In the genomic region with DNA sequence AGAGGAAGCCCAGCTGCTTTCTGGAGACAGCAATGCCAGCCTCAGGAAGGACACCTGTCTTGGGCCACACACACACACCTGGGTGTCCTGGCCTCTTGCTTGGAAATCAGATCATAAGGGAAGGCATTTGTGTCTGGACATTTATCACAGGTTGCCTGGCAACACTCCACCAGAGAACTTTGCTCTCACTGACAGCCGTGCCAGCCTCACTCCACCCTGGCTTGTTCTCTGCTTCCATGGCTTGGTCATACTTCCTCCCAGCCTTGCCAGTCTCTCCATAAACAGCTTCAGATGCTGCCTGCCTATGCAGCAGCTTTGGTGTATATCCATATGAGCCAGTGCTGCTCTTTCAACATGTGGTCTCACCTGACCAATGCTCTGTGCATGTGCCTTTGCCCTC, we compare ENCODE assay signal across 24 mouse cellular contexts.
DNase-seq lines count a peak whose midpoint lies in the region; ATAC-seq and TF ChIP-seq lines count a peak whose summit lies in the region.
"Had no signal": no experiment of that assay in that cellular context is flagged by ENCODE, and none has a peak within 500 bp of the region (broad histone marks: within the 10 kb centered on the region; RNA-seq: fewer than 3 reads in every experiment).

No protein-coding gene starts in this region.

- ATAC-seq in liver, embryonic 11.5 days (replicated peaks; ENCODE audit: low FRiP score) = no peak
- ATAC-seq: CD4-positive, CD25-positive, alpha-beta regulatory T cell, adult 4 months; liver, postnatal 0 days; lung, postnatal 0 days; midbrain, embryonic 16.5 days had no signal

- H3K27ac ChIP-seq in gastrocnemius, adult 2 months = no peak overlapping the region
- no peak overlapping the region for H3K27ac ChIP-seq in liver, adult 2 months (replicated peaks; ENCODE audit: insufficient read depth, low read depth, low read length)
- H3K27ac ChIP-seq in liver, embryonic 11.5 days (ENCODE audit: low read depth, low read length) = no peak overlapping the region
- H3K27ac ChIP-seq: embryonic facial prominence, embryonic 12.5 days; forebrain, embryonic 12.5 days; heart, embryonic 13.5 days; hindbrain, embryonic 13.5 days; limb, embryonic 10.5 days; macrophage; neural tube, embryonic 13.5 days had no signal

- no peaks in the 10 kb centered on the region for H3K4me1 ChIP-seq in liver, adult 2 months (ENCODE audit: control insufficient read depth, insufficient read depth, low read length)
- no peaks in the 10 kb centered on the region for H3K4me1 ChIP-seq in liver, embryonic 11.5 days (replicated peaks; ENCODE audit: control insufficient read depth, insufficient read depth, low read length)
- H3K4me1 ChIP-seq: embryonic facial prominence, embryonic 12.5 days; forebrain, embryonic 12.5 days; heart, embryonic 13.5 days had no signal

- TF ChIP-seq CTCF in gastrocnemius, adult 2 months (IDR thresholded peaks at IDR 0.05) = no peak
- TF ChIP-seq CTCF in liver, adult 2 months (IDR thresholded peaks at IDR 0.05; ENCODE audit: low read depth, low read length) = no peak

- peaks cover 3% of the 10 kb centered on the region; the same call in 1 of the 2 replicates for H3K9me3 ChIP-seq in liver, embryonic 11.5 days (ENCODE audit: control insufficient read depth, low read length)
- H3K9me3 ChIP-seq: embryonic facial prominence, embryonic 12.5 days had no signal

- H3K79me2 ChIP-seq in liver, adult 2 months (ENCODE audit: control insufficient read depth, insufficient read depth, low read length) = no peaks in the 10 kb centered on the region

- no peak overlapping the region for H3K4me3 ChIP-seq in gastrocnemius, adult 2 months
- H3K4me3 ChIP-seq in liver, adult 2 months (ENCODE audit: insufficient read depth, low read depth, low read length) = no peak overlapping the region
- no peak overlapping the region for H3K4me3 ChIP-seq in liver, embryonic 11.5 days (ENCODE audit: low read depth, low read length)
- H3K4me3 ChIP-seq: embryonic facial prominence, embryonic 12.5 days; forebrain, embryonic 12.5 days; heart, embryonic 13.5 days; hindbrain, embryonic 13.5 days; limb, embryonic 10.5 days; myocyte; neural tube, embryonic 13.5 days had no signal

- H3K36me3 ChIP-seq in liver, adult 2 months (ENCODE audit: control insufficient read depth, insufficient read depth, low read length) = no peaks in the 10 kb centered on the region
- no peaks in the 10 kb centered on the region; the same call in 1 of the 2 replicates for H3K36me3 ChIP-seq in liver, embryonic 11.5 days (ENCODE audit: control insufficient read depth, insufficient read depth, low read length)
- H3K36me3 ChIP-seq: embryonic facial prominence, embryonic 12.5 days; forebrain, embryonic 12.5 days; heart, embryonic 13.5 days; hindbrain, embryonic 13.5 days; limb, embryonic 10.5 days; neural tube, embryonic 13.5 days had no signal

- DNase-seq in gastrocnemius, adult 2 months = peak; percentile 1
- no peak for DNase-seq in gastrocnemius, postnatal 10 days
- DNase-seq in liver, adult 2 months (ENCODE audit: extremely low read depth, low read depth, low spot score) = peak; percentile 25
- no peak for DNase-seq in liver, embryonic 11.5 days (ENCODE audit: low spot score)
- DNase-seq in kidney, postnatal 25 days = peak; percentile 56 to 67
- DNase-seq in urinary bladder, postnatal 14 days (ENCODE audit: low spot score) = no peak
- DNase-seq in spleen, postnatal 36 days (ENCODE audit: low spot score in 2 of 2) = no peak
- DNase-seq: cerebellum, adult 2 months; cerebellum, postnatal 25 days; heart, adult 11 months; liver; liver, postnatal 0 days; right cerebral cortex, postnatal 4 days had no signal

- no peak for TF ChIP-seq POLR2A in liver, adult 2 months (IDR thresholded peaks at IDR 0.05; ENCODE audit: extremely low read depth, insufficient read depth, low read length)

- intact Hi-C loops in gastrocnemius, adult 2 months (cut with DNase I) = no loop called here

- H3K9ac ChIP-seq in liver, adult 2 months (ENCODE audit: low read depth, low read length) = no peak overlapping the region
- H3K9ac ChIP-seq in liver, embryonic 11.5 days (ENCODE audit: low read depth, low read length) = no peak overlapping the region
- H3K9ac ChIP-seq: embryonic facial prominence, embryonic 12.5 days; forebrain, embryonic 12.5 days; heart, embryonic 13.5 days; hindbrain, embryonic 13.5 days; liver, postnatal 0 days; neural tube, embryonic 13.5 days had no signal

- H3K27me3 ChIP-seq in liver, adult 2 months (ENCODE audit: control insufficient read depth, insufficient read depth, low read length) = no peaks in the 10 kb centered on the region
- H3K27me3 ChIP-seq in liver, embryonic 11.5 days (replicated peaks; ENCODE audit: control insufficient read depth, insufficient read depth, low read length) = peaks cover 9% of the 10 kb centered on the region; the same call in 1 of the 2 replicates

- no peak overlapping the region for H3K4me2 ChIP-seq in liver, embryonic 11.5 days
- H3K4me2 ChIP-seq: embryonic facial prominence, embryonic 12.5 days; forebrain, embryonic 12.5 days; heart, embryonic 13.5 days; hindbrain, embryonic 13.5 days; neural tube, embryonic 13.5 days had no signal

- WGBS in liver, adult 2 months = 19% methylated on average over 1 of the region's 1 CpGs
- WGBS in liver, embryonic 11.5 days = 68% methylated on average over 1 of the region's 1 CpGs

Comparison
In these comparisons a context has a peak if more than half of its experiments do, and no peak if none do; other contexts are left out.
1. DNase-seq: peak in gastrocnemius, adult 2 months (single experiment), liver, adult 2 months (single experiment) and kidney, postnatal 25 days (2 of 2); none in gastrocnemius, postnatal 10 days (single experiment), liver, embryonic 11.5 days (single experiment), urinary bladder, postnatal 14 days (single experiment) and spleen, postnatal 36 days (0 of 2).